8 mouse cellular contexts compared by ENCODE assay signal in genomic region chr6:89362281-89363106, GRCm38 (mm10). TPM values are rescaled to one million over a fixed set of nuclear protein-coding genes. Genes with fewer than 3 reads are reported as not detected.
DNase-seq lines count a peak whose midpoint lies in the region; ATAC-seq and TF ChIP-seq lines count a peak whose summit lies in the region.

Gene Plxna1, minus strand, starts transcription at chr6:89362620.

- peak within 1 kb of the TSS; percentile 93 to 97 for H3K4me3 ChIP-seq in ES-E14 (ENCODE audit: insufficient read depth in 1 of 2, low read depth in 1 of 2, low read length in 2 of 2, poor library complexity in 1 of 2, severe bottlenecking in 1 of 2)
- H3K4me3 ChIP-seq in bone marrow macrophage, adult 2 months (ENCODE audit: insufficient read depth, low read length) = peak within 1 kb of the TSS; percentile 81
- H3K4me3 ChIP-seq in heart, embryonic 12.5 days = peak within 1 kb of the TSS; percentile 99
- H3K4me3 ChIP-seq in kidney, embryonic 16.5 days (ENCODE audit: low read length) = peak within 1 kb of the TSS; percentile 97
- peak within 1 kb of the TSS; percentile 67 for H3K4me3 ChIP-seq in liver, embryonic 15.5 days (replicated peaks)
- H3K4me3 ChIP-seq in neural tube, embryonic 13.5 days = peak within 1 kb of the TSS; percentile 99

- no peak within 1 kb of the TSS; the same call in 1 of the 2 replicates for H3K27ac ChIP-seq in ES-E14 (ENCODE audit: insufficient read depth, low read depth, low read length, poor library complexity, severe bottlenecking)
- peak within 1 kb of the TSS; percentile 6; the same call in 1 of the 2 replicates for H3K27ac ChIP-seq in bone marrow macrophage, adult 2 months (ENCODE audit: insufficient read depth, low read depth, low read length)
- H3K27ac ChIP-seq in heart, embryonic 12.5 days (ENCODE audit: poor library complexity, severe bottlenecking) = peak within 1 kb of the TSS; percentile 62; the same call in 1 of the 2 replicates
- peak within 1 kb of the TSS; percentile 68 for H3K27ac ChIP-seq in kidney, embryonic 16.5 days (ENCODE audit: low read length)
- H3K27ac ChIP-seq in liver, embryonic 15.5 days (replicated peaks) = no peak within 1 kb of the TSS
- H3K27ac ChIP-seq in neural tube, embryonic 13.5 days (replicated peaks) = peak within 1 kb of the TSS; percentile 88

- peak within 1 kb of the TSS; percentile 94 for H3K9ac ChIP-seq in ES-E14 (ENCODE audit: insufficient read depth, low read depth, low read length, poor library complexity, severe bottlenecking)
- H3K9ac ChIP-seq in heart, embryonic 12.5 days = peak within 1 kb of the TSS; percentile 98
- peak within 1 kb of the TSS; percentile 96 for H3K9ac ChIP-seq in kidney, embryonic 16.5 days (replicated peaks; ENCODE audit: low read length)
- H3K9ac ChIP-seq in liver, embryonic 15.5 days = peak within 1 kb of the TSS; percentile 61
- peak within 1 kb of the TSS; percentile 99 for H3K9ac ChIP-seq in neural tube, embryonic 13.5 days

- no peaks in the 10 kb centered on the region; the same call in 1 of the 2 replicates for H3K36me3 ChIP-seq in ES-E14 (ENCODE audit: control insufficient read depth, insufficient read depth, low read length, poor library complexity, severe bottlenecking)
- no peaks in the 10 kb centered on the region; the same call in 1 of the 2 replicates for H3K36me3 ChIP-seq in heart, embryonic 12.5 days
- H3K36me3 ChIP-seq in kidney, embryonic 16.5 days (ENCODE audit: insufficient read depth, low read length) = no peaks in the 10 kb centered on the region
- H3K36me3 ChIP-seq in liver, embryonic 15.5 days (replicated peaks) = no peaks in the 10 kb centered on the region
- H3K36me3 ChIP-seq in neural tube, embryonic 13.5 days = peaks cover 3% of the 10 kb centered on the region; the same call in 1 of the 2 replicates

- H3K4me2 ChIP-seq in heart, embryonic 12.5 days = peak within 1 kb of the TSS; percentile 96
- H3K4me2 ChIP-seq in kidney, embryonic 16.5 days (replicated peaks; ENCODE audit: low read depth, low read length) = peak within 1 kb of the TSS; percentile 96
- H3K4me2 ChIP-seq in liver, embryonic 15.5 days = peak within 1 kb of the TSS; percentile 89
- peak within 1 kb of the TSS; percentile 92 for H3K4me2 ChIP-seq in neural tube, embryonic 13.5 days

- peak; percentile 42; the same call in 1 of the 2 replicates for TF ChIP-seq CTCF in bone marrow macrophage, adult 2 months (IDR thresholded peaks at IDR 0.05; ENCODE audit: low read depth, low read length)

- in situ Hi-C loops in ES-E14 (cut with MboI; ENCODE audit: low sequenced_read_pairs in 2 of 2, unreplicated experiment in 2 of 2) = no loop called here

- 6% methylated on average over 109 of the region's 110 CpGs for WGBS in heart, embryonic 12.5 days
- WGBS in kidney, embryonic 16.5 days = under 1% methylated on average over 83 of the region's 110 CpGs
- under 1% methylated on average over 104 of the region's 110 CpGs for WGBS in liver, embryonic 15.5 days (ENCODE audit: insufficient replicate concordance)
- WGBS in neural tube, embryonic 13.5 days = under 1% methylated on average over 63 of the region's 110 CpGs

- H3K27me3 ChIP-seq in heart, embryonic 12.5 days (replicated peaks) = peaks cover 17% of the 10 kb centered on the region
- H3K27me3 ChIP-seq in kidney, embryonic 16.5 days (ENCODE audit: insufficient read depth, low read length) = no peaks in the 10 kb centered on the region
- H3K27me3 ChIP-seq in liver, embryonic 15.5 days = peaks cover 45% of the 10 kb centered on the region
- peaks cover 11% of the 10 kb centered on the region for H3K27me3 ChIP-seq in neural tube, embryonic 13.5 days

- 0 out of 2 replicates have a peak, but pooled peaks have one; percentile 64 for TF ChIP-seq POLR2A in bone marrow macrophage, adult 2 months (IDR thresholded peaks at IDR 0.05; ENCODE audit: borderline replicate concordance, low read depth, low read length)

- peaks cover 0 to 16% of the 10 kb centered on the region in 2 experiments; a peak in 1 of 4 replicates for H3K4me1 ChIP-seq in ES-E14 (ENCODE audit: control insufficient read depth in 2 of 2, insufficient read depth in 2 of 2, low read length in 2 of 2, poor library complexity in 1 of 2)
- H3K4me1 ChIP-seq in bone marrow macrophage, adult 2 months (ENCODE audit: control insufficient read depth, insufficient read depth, low read length) = peaks cover 40% of the 10 kb centered on the region
- H3K4me1 ChIP-seq in heart, embryonic 12.5 days (replicated peaks) = peaks cover 38% of the 10 kb centered on the region
- peaks cover 37% of the 10 kb centered on the region for H3K4me1 ChIP-seq in kidney, embryonic 16.5 days (ENCODE audit: insufficient read depth, low read length)
- peaks cover 36% of the 10 kb centered on the region for H3K4me1 ChIP-seq in liver, embryonic 15.5 days (replicated peaks)
- H3K4me1 ChIP-seq in neural tube, embryonic 13.5 days (replicated peaks) = peaks cover 48% of the 10 kb centered on the region

- H3K9me3 ChIP-seq in ES-E14 (ENCODE audit: control insufficient read depth, insufficient read depth, low read depth, low read length) = no peaks in the 10 kb centered on the region
- H3K9me3 ChIP-seq in heart, embryonic 12.5 days (replicated peaks) = no peaks in the 10 kb centered on the region; the same call in 1 of the 2 replicates
- H3K9me3 ChIP-seq in kidney, embryonic 16.5 days (ENCODE audit: low read length) = no peaks in the 10 kb centered on the region
- H3K9me3 ChIP-seq in liver, embryonic 15.5 days (replicated peaks) = no peaks in the 10 kb centered on the region
- no peaks in the 10 kb centered on the region for H3K9me3 ChIP-seq in neural tube, embryonic 13.5 days

- DNase-seq in ES-E14 (ENCODE audit: low read depth, low spot score) = no peak
- DNase-seq in thymus, postnatal 14 days = peak; percentile 56

- 0 out of 2 replicates have a peak, but pooled peaks have one; percentile 21 for ATAC-seq in erythroid progenitor cell, adult 5-6 weeks (replicated peaks; ENCODE audit: low FRiP score, poor library complexity, severe bottlenecking)
- ATAC-seq in heart, embryonic 12.5 days (ENCODE audit: insufficient number of reproducible peaks, low FRiP score) = peak; percentile 79
- ATAC-seq in kidney, embryonic 16.5 days (ENCODE audit: low FRiP score, low TSS enrichment) = peak; percentile 83
- peak; percentile 68 for ATAC-seq in liver, embryonic 15.5 days (ENCODE audit: insufficient read depth)
- ATAC-seq in neural tube, embryonic 13.5 days (ENCODE audit: low read depth) = peak; percentile 79

TF ChIP-seq in ES-E14, 5 proteins besides CTCF, POLR2A, EP300 and RAD21:
- no peak for TF ChIP-seq MAFK (IDR thresholded peaks at IDR 0.05; ENCODE audit: insufficient read depth, low read depth, low read length)
- no peak for TF ChIP-seq CHD2 (IDR thresholded peaks at IDR 0.05; ENCODE audit: low read depth, low read length)
- TF ChIP-seq ZC3H11A (IDR thresholded peaks at IDR 0.05; ENCODE audit: borderline replicate concordance, low read depth, low read length) = peak; percentile 66; the same call in 1 of the 2 replicates
- TF ChIP-seq HCFC1 (IDR thresholded peaks at IDR 0.05; ENCODE audit: borderline replicate concordance, insufficient read depth, low read length) = 0 out of 2 replicates have a peak, but pooled peaks have one; percentile 25

RNA-seq across cellular contexts. Expression of gene Plxna1, which starts in this region (rescaled TPM):
- 94.0 and 127 TPM in 2 replicates for total RNA-seq in ES-E14 (2012; rRNA removed)
- 34.9 and 44.0 TPM in 2 replicates for polyA plus RNA-seq in bone marrow macrophage, adult 2 months (2012; ENCODE audit: insufficient read depth, insufficient read length, missing spikeins)
- 2.9 and 4.6 TPM in 2 replicates for total RNA-seq in erythroid progenitor cell, adult 5-6 weeks (2015; ENCODE audit: low replicate concordance)
- 0.30 and 5.3 TPM in 2 replicates for total RNA-seq in erythroid progenitor cell, adult 5-6 weeks (2017; ENCODE audit: low replicate concordance)
- polyA plus RNA-seq in heart, embryonic 12.5 days (2016; fragmentation: Nextera tagmentation; extraction: Ambion mirVana) = 13.4 and 17.3 TPM in 2 replicates
- polyA plus RNA-seq in kidney, embryonic 16.5 days (2015; fragmentation: Nextera tagmentation; extraction: Ambion mirVana) = 12.1 and 19.5 TPM in 2 replicates
- polyA plus RNA-seq in liver, embryonic 15.5 days (2015; fragmentation: Nextera tagmentation; extraction: Ambion mirVana) = 1.8 and 2.2 TPM in 2 replicates
- 41.4 and 41.8 TPM in 2 replicates for polyA plus RNA-seq in neural tube, embryonic 13.5 days (2015; fragmentation: Nextera tagmentation; extraction: Ambion mirVana)

Comparison
In these comparisons a context has a peak if more than half of its experiments do, and no peak if none do; other contexts are left out.
1. RNA of gene Plxna1 (total RNA-seq): 94.0 to 127 TPM in ES-E14; 0.30 to 5.3 TPM in erythroid progenitor cell, adult 5-6 weeks; every median in the first group is over 10 times any median in the second.
2. H3K27ac ChIP-seq: peak in bone marrow macrophage, adult 2 months (single experiment), heart, embryonic 12.5 days (single experiment), kidney, embryonic 16.5 days (single experiment) and neural tube, embryonic 13.5 days (single experiment); none in ES-E14 (single experiment) and liver, embryonic 15.5 days (single experiment).
3. ATAC-seq: peak in every context shown above with its lines; median percentile 83 in kidney, embryonic 16.5 days; 79 in heart, embryonic 12.5 days; 79 in neural tube, embryonic 13.5 days; 68 in liver, embryonic 15.5 days; 21 in erythroid progenitor cell, adult 5-6 weeks.
4. Peak in every context shown above with its lines, with median percentiles within 50 percentile points of each other: H3K4me3 ChIP-seq, H3K9ac ChIP-seq and H3K4me2 ChIP-seq.